In genomic region chr12:75817959-75818452, GRCm38 (mm10) we compare ENCODE assay signal across 8 mouse cellular contexts. TPM values are rescaled to one million over a fixed set of nuclear protein-coding genes. Genes with fewer than 3 reads are reported as not detected.
DNase-seq lines count a peak whose midpoint lies in the region; ATAC-seq and TF ChIP-seq lines count a peak whose summit lies in the region.

Gene Syne2, plus strand, starts transcription at chr12:75818134.

- no peaks in the 10 kb centered on the region for H3K4me1 ChIP-seq in bone marrow, adult 2 months (ENCODE audit: control insufficient read depth, insufficient read depth, low read length)
- peaks cover 6% of the 10 kb centered on the region for H3K4me1 ChIP-seq in embryonic facial prominence, embryonic 14.5 days (ENCODE audit: control insufficient read depth, insufficient read depth, low read length)

- H3K9me3 ChIP-seq in embryonic facial prominence, embryonic 14.5 days (ENCODE audit: control insufficient read depth, low read length): no peaks in the 10 kb centered on the region

- peak; percentile 96 for ATAC-seq in embryonic facial prominence, embryonic 14.5 days (ENCODE audit: low read depth)

- no peak for TF ChIP-seq CTCF in bone marrow, adult 2 months (IDR thresholded peaks at IDR 0.05; ENCODE audit: control insufficient read depth, insufficient read depth, low read length)

- DNase-seq in 3T3-L1 (ENCODE audit: low read depth, low spot score): peak; percentile 76
- DNase-seq in embryonic facial prominence, embryonic 14.5 days (ENCODE audit: low spot score): peak; percentile 91
- DNase-seq in heart, adult 8-10 months (ENCODE audit: low spot score): peak; percentile 81
- peak; percentile 89 for DNase-seq in kidney, adult 9 months
- DNase-seq in liver: peak; percentile 77
- DNase-seq in monocyte, adult 2 months (ENCODE audit: low read depth in 1 of 2, low spot score in 2 of 2): peak; percentile 33 to 56
- peak; percentile 52 to 61 for DNase-seq in spleen, postnatal 14 days (ENCODE audit: low spot score in 2 of 2)

- H3K27me3 ChIP-seq in embryonic facial prominence, embryonic 14.5 days (replicated peaks; ENCODE audit: control insufficient read depth, insufficient read depth, low read length): no peaks in the 10 kb centered on the region

- WGBS in bone marrow, adult 2 months: under 1% methylated on average over 53 of the region's 54 CpGs
- under 1% methylated on average over 48 of the region's 54 CpGs for WGBS in embryonic facial prominence, embryonic 14.5 days

- peak within 1 kb of the TSS; percentile 86 for H3K4me3 ChIP-seq in bone marrow, adult 2 months (replicated peaks; ENCODE audit: control insufficient read depth, low read depth, low read length)
- peak within 1 kb of the TSS; percentile 89 for H3K4me3 ChIP-seq in embryonic facial prominence, embryonic 14.5 days (ENCODE audit: low read depth, low read length)

- peak within 1 kb of the TSS; percentile 84 for H3K4me2 ChIP-seq in embryonic facial prominence, embryonic 14.5 days (ENCODE audit: low read depth, low read length)

- peak within 1 kb of the TSS; percentile 84 for H3K9ac ChIP-seq in embryonic facial prominence, embryonic 14.5 days (ENCODE audit: low read depth, low read length)

- peak within 1 kb of the TSS; percentile 69; the same call in 1 of the 2 replicates for H3K27ac ChIP-seq in bone marrow, adult 2 months (ENCODE audit: control insufficient read depth, insufficient read depth, low read depth, low read length, poor library complexity)
- peak within 1 kb of the TSS; percentile 67 for H3K27ac ChIP-seq in embryonic facial prominence, embryonic 14.5 days (replicated peaks; ENCODE audit: low read depth, low read length)

- no peaks in the 10 kb centered on the region for H3K36me3 ChIP-seq in embryonic facial prominence, embryonic 14.5 days (ENCODE audit: control insufficient read depth, insufficient read depth, low read length)

- peak; percentile 54; the same call in 1 of the 2 replicates for TF ChIP-seq POLR2A in bone marrow, adult 2 months (IDR thresholded peaks at IDR 0.05; ENCODE audit: borderline replicate concordance, control insufficient read depth, low read depth, low read length)

RNA-seq across cellular contexts. Expression of gene Syne2, which starts in this region (rescaled TPM):
- polyA plus RNA-seq in bone marrow, adult 2 months (2011; ENCODE audit: insufficient read depth, insufficient read length, low replicate concordance, missing spikeins): 4.8 and 12.5 TPM in 2 replicates
- polyA plus RNA-seq in embryonic facial prominence, embryonic 14.5 days (2014; fragmentation: Nextera tagmentation; extraction: Ambion mirVana): 36.6 and 39.4 TPM in 2 replicates
- total RNA-seq in heart, adult 8-10 months (2022): 10 to 100 TPM; 32.6 to 39.6 (median 36.4) TPM

Comparison
In these comparisons a context has a peak if more than half of its experiments do, and no peak if none do; other contexts are left out.
1. Peak in every context shown above with its lines: DNase-seq, ATAC-seq, H3K4me3 ChIP-seq and H3K27ac ChIP-seq.